Mouse (Mus musculus): ENCODE measurements around the gene Fam173a. TPM values are rescaled to one million over a fixed set of nuclear protein-coding genes. Genes with fewer than 3 reads are reported as not detected.

Fam173a gene
- polyA plus RNA-seq, 1 experiment from 2014 or later = 79.1 TPM

- Histone ChIP-seq H3K27me3 (ENCODE audit: poor library complexity, severe bottlenecking) (no peaks in the 10 kb centered on the region), H3K4me1 (peaks cover 73% of the 10 kb centered on the region), H3K36me3 (replicated peaks) (peaks cover 48% of the 10 kb centered on the region), H3K27ac (no peak overlapping the region), H3K9me3 (no peaks in the 10 kb centered on the region), H3K4me3 (peak overlapping the region; percentile 72; the same call in 1 of the 2 replicates)
- WGBS = 98% methylated on average over 27 of the region's 27 CpGs
- no peak for DNase-seq (ENCODE audit: extremely low spot score, low spot score)
Observed at GRCm38 (mm10) chr17:25825984-25826570, 33.4 kb upstream of the Fam173a start.

- no peak overlapping the region for H3K27ac ChIP-seq
- no peak for DNase-seq (ENCODE audit: extremely low spot score, low spot score)
- no peaks in the 10 kb centered on the region for H3K9me3 ChIP-seq
- peak overlapping the region; percentile 72; the same call in 1 of the 2 replicates for H3K4me3 ChIP-seq
- H3K27me3 ChIP-seq (ENCODE audit: poor library complexity, severe bottlenecking) = peaks cover 6% of the 10 kb centered on the region
- 90% methylated on average over 6 of the region's 6 CpGs for WGBS
- peaks cover 41% of the 10 kb centered on the region for H3K36me3 ChIP-seq (replicated peaks)
- H3K4me1 ChIP-seq = peaks cover 65% of the 10 kb centered on the region
Observed at GRCm38 (mm10) chr17:25825311-25825710, 32.6 kb upstream of the Fam173a start.

- H3K27ac ChIP-seq = no peak overlapping the region
- DNase-seq (ENCODE audit: extremely low spot score, low spot score) = no peak
- peaks cover 33% of the 10 kb centered on the region for H3K36me3 ChIP-seq (replicated peaks)
- H3K4me1 ChIP-seq = peaks cover 63% of the 10 kb centered on the region
- H3K27me3 ChIP-seq (ENCODE audit: poor library complexity, severe bottlenecking) = peaks cover 14% of the 10 kb centered on the region
- WGBS = 79% methylated on average over 17 of the region's 17 CpGs
- peak overlapping the region; percentile 72 for H3K4me3 ChIP-seq
- H3K9me3 ChIP-seq = no peaks in the 10 kb centered on the region
Observed at GRCm38 (mm10) chr17:25824362-25825142, 31.9 kb upstream of the Fam173a start.

- H3K27ac ChIP-seq = peak within 1 kb of the TSS; percentile 87
- peaks cover 60% of the 10 kb centered on the region for H3K4me1 ChIP-seq
- peak within 1 kb of the TSS; percentile 72 for H3K4me3 ChIP-seq
- WGBS = under 1% methylated on average over 18 of the region's 18 CpGs
- peaks cover 25% of the 10 kb centered on the region for H3K27me3 ChIP-seq (ENCODE audit: poor library complexity, severe bottlenecking)
- H3K36me3 ChIP-seq (replicated peaks) = peaks cover 31% of the 10 kb centered on the region
- no peaks in the 10 kb centered on the region for H3K9me3 ChIP-seq
- peak; percentile 73 for DNase-seq (ENCODE audit: extremely low spot score, low spot score)
Observed at GRCm38 (mm10) chr17:25823452-25823851, 30.8 kb upstream of the Fam173a start, which contains the start of gene Wdr24. Gene Wdr24, plus strand, starts transcription at chr17:25823627.

GRCm38 (mm10) chr17:25818851-25819780 is 26.4 kb upstream of the Fam173a start:
- Histone ChIP-seq H3K4me1 (peaks cover 25% of the 10 kb centered on the region), H3K27ac (peak overlapping the region; percentile 61), H3K27me3 (ENCODE audit: poor library complexity, severe bottlenecking) (peaks cover 56% of the 10 kb centered on the region), H3K36me3 (replicated peaks) (peaks cover 6% of the 10 kb centered on the region; the same call in 1 of the 2 replicates), H3K4me3 (peak overlapping the region; percentile 48), H3K9me3 (no peaks in the 10 kb centered on the region)
- WGBS = 7% methylated on average over 46 of the region's 46 CpGs
- no peak for DNase-seq (ENCODE audit: extremely low spot score, low spot score)

- Histone ChIP-seq H3K27ac (no peak overlapping the region), H3K27me3 (ENCODE audit: poor library complexity, severe bottlenecking) (peaks cover 68% of the 10 kb centered on the region), H3K9me3 (no peaks in the 10 kb centered on the region), H3K36me3 (replicated peaks) (peaks cover 6% of the 10 kb centered on the region; the same call in 1 of the 2 replicates), H3K4me3 (no peak overlapping the region), H3K4me1 (peaks cover 24% of the 10 kb centered on the region)
- no peak for DNase-seq (ENCODE audit: extremely low spot score, low spot score)
- whole genome bisulfite sequencing = 85% methylated on average over 11 of the region's 11 CpGs
Observed at GRCm38 (mm10) chr17:25817662-25818061, 25.0 kb upstream of the Fam173a start.

- Histone ChIP-seq H3K27me3 (ENCODE audit: poor library complexity, severe bottlenecking) (peaks cover 85% of the 10 kb centered on the region), H3K36me3 (replicated peaks) (peaks cover 6% of the 10 kb centered on the region; the same call in 1 of the 2 replicates), H3K9me3 (no peaks in the 10 kb centered on the region), H3K4me1 (peaks cover 39% of the 10 kb centered on the region), H3K4me3 (peak overlapping the region; percentile 27), H3K27ac (no peak overlapping the region)
- DNase-seq (ENCODE audit: extremely low spot score, low spot score) = peak; percentile 85
- WGBS = 3% methylated on average over 20 of the region's 20 CpGs
Observed at GRCm38 (mm10) chr17:25813471-25813870, 20.8 kb upstream of the Fam173a start.

GRCm38 (mm10) chr17:25810890-25811289 is 18.2 kb upstream of the Fam173a start:
- WGBS = 83% methylated on average over 4 of the region's 4 CpGs
- no peak overlapping the region for H3K27ac ChIP-seq
- H3K4me1 ChIP-seq = peaks cover 46% of the 10 kb centered on the region
- no peak for DNase-seq (ENCODE audit: extremely low spot score, low spot score)
- H3K27me3 ChIP-seq (ENCODE audit: poor library complexity, severe bottlenecking) = peaks cover 75% of the 10 kb centered on the region
- H3K9me3 ChIP-seq = no peaks in the 10 kb centered on the region
- no peaks in the 10 kb centered on the region for H3K36me3 ChIP-seq (replicated peaks)
- peak overlapping the region; percentile 88; the same call in 1 of the 2 replicates for H3K4me3 ChIP-seq

GRCm38 (mm10) chr17:25809606-25810340 is 17.1 kb upstream of the Fam173a start:
- Histone ChIP-seq H3K27ac (peak overlapping the region; percentile 94), H3K4me1 (peaks cover 46% of the 10 kb centered on the region), H3K36me3 (replicated peaks) (no peaks in the 10 kb centered on the region), H3K9me3 (no peaks in the 10 kb centered on the region), H3K27me3 (ENCODE audit: poor library complexity, severe bottlenecking) (peaks cover 73% of the 10 kb centered on the region), H3K4me3 (peak overlapping the region; percentile 88)
- no peak for DNase-seq (ENCODE audit: extremely low spot score, low spot score)
- WGBS = 10% methylated on average over 25 of the region's 25 CpGs

GRCm38 (mm10) chr17:25808789-25809605 is 16.3 kb upstream of the Fam173a start, which contains the start of gene Fbxl16:
Gene Fbxl16, plus strand, starts transcription at chr17:25809085.
- under 1% methylated on average over 96 of the region's 100 CpGs for WGBS
- Histone ChIP-seq H3K27me3 (ENCODE audit: poor library complexity, severe bottlenecking) (peaks cover 69% of the 10 kb centered on the region), H3K4me1 (peaks cover 47% of the 10 kb centered on the region)

GRCm38 (mm10) chr17:25808028-25808427 is 15.3 kb upstream of the Fam173a start:
- Histone ChIP-seq H3K4me3 (peak overlapping the region; percentile 88), H3K27me3 (ENCODE audit: poor library complexity, severe bottlenecking) (peaks cover 67% of the 10 kb centered on the region), H3K4me1 (peaks cover 50% of the 10 kb centered on the region), H3K9me3 (no peaks in the 10 kb centered on the region), H3K36me3 (replicated peaks) (no peaks in the 10 kb centered on the region), H3K27ac (peak overlapping the region; percentile 94)
- WGBS = 39% methylated on average over 5 of the region's 5 CpGs
- DNase-seq (ENCODE audit: extremely low spot score, low spot score) = no peak

More at GRCm38 (mm10) chr17:25808789-25809605, 16.3 kb upstream of the Fam173a start, which contains the start of gene Fbxl16:
- DNase-seq (ENCODE audit: extremely low spot score, low spot score) = peak; percentile 85
- H3K4me3 ChIP-seq = peak within 1 kb of the TSS; percentile 88
- H3K27ac ChIP-seq = peak within 1 kb of the TSS; percentile 94
- H3K36me3 ChIP-seq (replicated peaks) = no peaks in the 10 kb centered on the region
- no peaks in the 10 kb centered on the region for H3K9me3 ChIP-seq
